Mouse (Mus musculus) frontal cortex, postnatal 10 days (tissue): Measurements from ENCODE around the gene Blnk.

ENCODE experiments used
- DNase-seq, 2 experiments: peaks; one replicate each; pipeline ENCODE4 v3.0.0; 2022; ENCODE audit warnings: low spot score in 2 of 2, mixed read lengths in 1 of 2

The Blnk gene

GRCm38 (mm10) chr19:40964936-40965850 lies 29.1 kb downstream of the Blnk start:
- DNase-seq = no peak

DNA sequence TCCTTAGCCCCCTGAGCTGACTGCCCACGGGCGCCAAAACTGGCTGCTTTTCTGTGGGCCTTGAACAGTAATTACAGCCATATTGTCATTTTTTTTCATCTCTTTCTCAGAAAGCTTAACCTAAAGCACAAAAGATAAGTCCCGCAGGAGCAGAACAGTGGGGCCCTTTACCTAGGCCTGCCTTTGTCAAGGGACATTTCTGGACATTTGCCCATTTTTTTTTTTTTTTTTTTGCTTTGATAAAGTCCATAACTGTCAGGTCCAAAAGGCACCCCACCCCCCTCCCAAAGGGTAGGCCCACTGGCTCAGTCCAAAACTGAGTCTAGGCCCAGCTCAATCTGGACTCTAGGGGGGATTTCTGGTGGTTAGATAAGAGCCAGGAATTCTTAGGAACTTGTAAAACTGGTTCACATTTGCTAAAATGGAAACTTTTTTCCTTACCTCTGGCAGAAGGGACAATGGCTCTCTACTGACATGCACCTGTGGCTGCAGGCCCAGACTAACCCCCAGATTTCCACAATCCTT lies 29.9 kb downstream of the Blnk start:
- DNase-seq = no peak

DNA sequence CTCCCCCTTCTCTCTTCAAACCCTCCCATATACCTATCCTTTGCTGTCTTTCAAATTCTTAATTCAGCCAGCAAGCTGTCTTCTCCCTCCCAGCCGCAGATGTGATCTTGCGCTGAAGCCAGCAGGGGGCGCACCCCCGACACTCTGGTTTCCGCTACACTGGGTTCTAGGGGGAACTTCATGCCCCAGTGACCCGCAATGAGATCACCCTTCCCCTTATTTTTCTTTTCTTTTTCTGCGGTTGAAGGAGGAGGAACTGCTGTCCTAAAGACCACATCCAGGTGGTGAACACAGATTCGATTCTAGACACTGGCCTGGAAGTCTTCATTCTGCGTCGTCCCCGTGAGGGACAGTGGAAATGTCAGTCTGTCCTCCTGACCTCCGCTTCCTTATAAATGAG lies 31.3 kb downstream of the Blnk start:
- DNase-seq = peak; percentile 12 to 39

- DNase-seq = no peak
Observed at GRCm38 (mm10) chr19:40958981-40959380, 35.4 kb downstream of the Blnk start.

DNA sequence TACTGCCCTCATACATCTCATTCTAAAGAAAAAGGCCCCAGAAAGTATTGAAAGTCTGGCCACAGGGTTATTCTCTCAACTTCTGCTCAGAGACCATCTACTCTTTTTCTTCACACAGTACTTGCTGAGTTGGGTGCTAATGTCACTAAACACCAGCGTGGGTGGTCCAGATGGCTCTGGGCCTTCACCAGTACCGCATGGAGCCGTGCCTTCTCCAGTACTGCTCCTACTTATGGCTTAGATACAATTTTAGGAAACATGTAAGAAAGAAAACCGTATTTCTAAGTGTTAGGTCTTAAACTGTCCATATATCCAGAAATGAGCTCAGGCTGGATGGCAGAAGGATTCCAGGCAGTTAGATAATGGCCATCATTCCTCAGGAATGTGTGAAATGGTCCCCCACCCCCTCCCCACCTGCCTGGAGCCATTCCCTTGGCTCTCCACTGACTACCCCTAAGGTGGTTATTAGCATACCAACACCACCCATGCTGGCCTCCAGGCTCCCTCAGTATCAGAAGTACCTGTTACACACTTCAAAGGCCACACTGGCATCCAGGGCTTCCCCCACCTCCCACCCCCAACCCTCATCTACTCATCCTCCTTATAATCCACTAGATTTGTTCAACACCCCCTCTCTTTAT lies 47.3 kb downstream of the Blnk start:
- DNase-seq = no peak

DNA sequence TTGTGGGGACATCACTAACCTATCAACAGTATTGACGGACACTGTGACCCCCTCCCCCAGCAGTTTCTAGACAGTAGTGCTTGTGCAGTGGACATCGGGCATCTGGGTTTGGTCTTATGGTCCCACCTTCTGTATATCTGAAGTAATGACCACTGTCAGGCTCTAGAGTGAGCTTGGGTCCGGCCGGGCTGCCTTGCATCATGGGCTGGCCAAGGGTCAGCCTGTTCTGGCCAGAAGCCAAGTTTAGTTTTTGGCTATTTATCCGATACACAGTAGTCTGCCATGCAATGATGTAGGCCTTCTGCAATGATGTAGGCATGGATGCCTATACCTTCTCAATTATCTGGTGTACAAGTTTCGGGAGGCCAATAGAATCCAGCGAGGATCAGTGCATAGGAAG lies 50.8 kb downstream of the Blnk start:
- DNase-seq = no peak

DNA sequence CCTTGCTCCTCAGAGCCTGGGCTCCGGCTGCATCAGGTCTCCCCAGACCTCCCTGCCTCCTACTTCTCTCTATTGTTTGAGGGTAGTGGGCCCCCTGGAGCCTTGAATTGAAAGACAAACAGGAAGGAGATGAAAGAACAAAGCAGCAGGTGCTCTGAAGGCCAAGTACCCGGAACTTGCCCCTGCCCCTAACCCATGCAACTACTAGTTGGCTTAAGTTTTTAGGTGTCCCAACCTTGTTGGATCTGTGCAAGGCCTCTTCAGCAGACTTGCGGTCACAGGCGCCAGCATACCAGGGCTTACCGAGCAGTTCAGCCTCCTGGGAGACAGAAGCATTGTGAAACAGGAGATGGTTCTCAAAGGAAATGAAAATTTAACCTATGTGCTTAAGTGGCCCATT lies 58.3 kb downstream of the Blnk start:
- no peak for DNase-seq

DNA sequence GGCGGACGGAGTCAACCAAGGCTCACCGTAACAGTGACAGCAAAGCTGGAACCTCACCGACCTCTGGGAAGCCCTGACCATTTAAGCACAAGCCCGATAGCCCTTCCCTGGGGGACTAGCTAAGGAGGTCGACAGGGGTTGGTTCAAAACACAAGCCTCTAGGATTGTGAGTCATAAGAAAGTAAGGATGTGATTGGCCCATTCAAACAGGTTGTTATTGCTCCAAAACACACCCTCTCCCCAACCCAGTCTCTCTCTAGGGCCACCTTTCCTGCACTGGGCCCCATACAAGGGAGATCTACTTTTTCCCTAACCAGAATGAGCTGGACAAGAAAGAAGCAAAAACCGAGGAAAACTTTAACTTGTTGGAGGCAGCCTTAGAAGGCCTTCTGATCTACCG lies 59.0 kb downstream of the Blnk start:
- no peak for DNase-seq

GRCm38 (mm10) chr19:40931581-40932369 lies 62.6 kb downstream of the Blnk start:
- DNase-seq = no peak

DNA sequence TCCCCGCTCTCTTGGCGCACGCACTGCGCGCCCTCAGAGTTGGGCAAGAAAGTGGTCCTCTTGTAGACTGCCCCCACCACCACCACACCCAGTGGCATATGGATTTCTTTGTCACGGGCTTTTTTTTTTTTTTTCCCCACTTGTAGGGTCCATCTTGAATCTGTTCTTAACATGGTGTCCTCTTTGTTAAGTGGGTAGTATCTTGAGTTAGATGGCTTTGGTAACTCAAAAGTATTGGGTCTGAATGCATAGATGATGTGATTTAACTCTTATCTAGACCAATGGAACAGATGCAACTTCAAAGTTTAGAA lies 99.0 kb downstream of the Blnk start:
- DNase-seq = no peak

DNA sequence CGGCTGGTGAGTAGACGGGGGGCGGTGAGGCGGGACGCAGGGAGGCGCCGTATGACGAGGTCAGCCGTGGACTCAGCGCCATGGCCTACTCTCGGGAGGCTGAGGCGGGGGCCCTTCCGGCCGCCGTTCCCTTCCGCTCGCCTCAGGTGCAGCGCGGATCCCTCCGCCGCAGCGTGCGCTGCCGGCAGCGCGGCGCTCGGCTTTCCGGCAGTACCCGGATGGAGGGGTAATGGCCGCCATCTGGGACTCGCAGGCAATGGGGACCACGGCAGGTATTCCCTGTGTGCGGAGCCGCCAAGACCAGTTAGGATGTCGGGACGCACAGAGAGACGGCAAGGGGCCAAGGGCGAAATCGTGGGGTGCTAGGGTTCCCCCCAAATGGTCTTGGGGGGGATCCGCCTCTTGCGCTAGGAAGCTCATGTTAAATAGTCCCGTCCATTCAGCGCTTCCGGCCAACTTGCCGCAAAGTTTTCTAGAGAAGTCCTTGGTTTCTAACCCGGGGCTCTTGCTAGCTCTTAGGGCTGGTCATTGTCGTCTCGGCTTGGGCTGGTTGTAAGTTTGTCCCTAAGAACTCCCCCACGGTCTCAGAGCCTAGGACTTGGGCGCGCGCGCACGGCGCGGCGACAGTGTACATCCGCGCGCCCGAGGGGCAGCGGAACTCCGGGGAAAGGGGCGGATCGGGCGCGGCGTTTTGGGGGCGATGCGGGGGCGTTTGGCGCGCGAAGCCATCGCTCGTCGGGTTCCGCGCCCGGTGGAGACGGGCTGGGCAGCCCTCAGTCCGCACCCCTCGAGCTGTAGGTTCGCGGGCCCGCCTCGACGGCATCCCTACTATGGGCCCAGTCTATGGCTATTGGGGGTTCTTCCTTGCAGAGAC lies 99.6 kb downstream of the Blnk start, which contains the start of gene Zfp518a:
Zfp518a (plus strand) TSS at position 187 of the 874 bp plus-strand sequence.
- DNase-seq = peak; percentile 70 to 86

GRCm38 (mm10) chr19:40894071-40894506 lies 100.2 kb downstream of the Blnk start:
- DNase-seq = no peak

DNA sequence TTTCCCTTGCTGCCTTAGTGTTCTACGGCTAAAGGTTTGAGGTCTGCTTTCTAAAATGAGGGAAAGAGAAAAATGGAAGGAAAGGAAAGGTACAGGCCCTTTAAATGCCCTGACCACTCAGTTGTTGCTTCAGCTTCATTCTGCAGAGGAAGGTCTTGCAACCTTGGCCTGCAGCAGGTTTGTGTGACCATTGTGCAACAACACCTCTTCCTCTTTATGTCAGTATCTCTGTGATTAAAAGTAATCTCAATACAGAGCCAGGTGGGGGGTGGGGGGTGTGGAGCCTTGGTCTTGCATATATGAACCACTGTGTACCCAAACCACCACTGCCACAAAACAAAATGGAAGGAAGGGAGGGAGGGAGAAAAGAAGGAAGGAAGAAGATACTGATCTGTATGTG lies 105.4 kb downstream of the Blnk start:
- DNase-seq = no peak

DNA sequence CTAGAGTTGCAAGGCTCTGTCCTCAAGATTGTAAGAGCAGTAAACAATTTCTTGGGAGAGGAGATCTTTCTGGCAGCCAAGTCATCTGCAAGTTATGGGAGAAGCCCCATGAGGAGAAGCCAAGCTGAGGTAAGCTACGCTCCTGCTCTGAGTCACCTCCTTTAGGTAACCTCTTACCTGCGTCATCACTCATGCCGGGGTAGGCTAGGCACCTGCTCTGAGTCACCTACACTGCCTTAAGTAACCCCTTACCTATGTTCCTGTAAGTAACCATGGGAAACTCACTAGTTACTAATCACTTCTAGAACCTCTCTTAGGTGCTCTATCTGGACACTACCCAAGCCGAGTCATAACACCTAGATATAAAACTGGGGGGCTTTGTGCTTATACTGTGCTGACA lies 112.6 kb downstream of the Blnk start:
- DNase-seq = no peak
